Mouse (Mus musculus) CD8-positive naive resting alpha-beta T cell, adult 2 months (primary cell): ENCODE results near the gene Rxrg.
A peak's percentile ranks its signal among the peaks of the same experiment; 100 is the strongest.

Source experiments
- DNase-seq, 2 experiments: peaks; one replicate each; pipeline ENCODE4 v3.0.0; 2022; ENCODE audit warnings: low read depth in 2 of 2, low spot score in 2 of 2

Gene Rxrg

DNA sequence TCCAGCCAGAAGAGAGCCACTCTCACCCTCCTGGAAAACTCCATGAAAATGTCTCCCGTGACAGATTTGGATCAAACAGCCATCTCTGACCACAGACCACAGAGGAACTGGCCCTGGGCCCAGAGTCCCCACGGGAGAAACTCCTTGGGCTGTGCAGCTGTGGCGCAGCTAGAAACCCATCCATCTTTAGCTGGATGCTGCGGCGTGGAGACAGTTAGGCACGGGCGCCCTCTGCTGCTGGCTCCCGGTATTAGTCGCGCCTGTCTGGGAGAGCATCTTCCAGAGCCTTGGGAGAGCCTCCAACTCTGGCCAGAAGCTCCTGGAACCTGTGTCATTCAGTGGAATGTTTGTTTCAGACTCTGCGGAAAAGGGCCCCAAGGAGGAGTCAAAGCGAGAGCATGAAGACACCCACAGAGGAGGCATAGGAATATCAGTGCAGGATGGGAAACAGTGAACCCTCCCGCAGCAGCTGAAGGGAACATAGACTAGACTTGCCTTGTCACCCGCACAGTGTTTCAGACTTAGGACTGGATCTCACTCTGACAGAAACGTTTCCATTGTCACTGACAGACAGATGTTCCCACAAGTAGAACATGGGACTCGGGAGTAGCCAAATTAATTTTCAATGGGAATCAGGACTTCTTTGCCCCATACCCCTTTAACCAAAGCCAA, 46.8 kb downstream of the Rxrg start:
- no peak for DNase-seq

DNA sequence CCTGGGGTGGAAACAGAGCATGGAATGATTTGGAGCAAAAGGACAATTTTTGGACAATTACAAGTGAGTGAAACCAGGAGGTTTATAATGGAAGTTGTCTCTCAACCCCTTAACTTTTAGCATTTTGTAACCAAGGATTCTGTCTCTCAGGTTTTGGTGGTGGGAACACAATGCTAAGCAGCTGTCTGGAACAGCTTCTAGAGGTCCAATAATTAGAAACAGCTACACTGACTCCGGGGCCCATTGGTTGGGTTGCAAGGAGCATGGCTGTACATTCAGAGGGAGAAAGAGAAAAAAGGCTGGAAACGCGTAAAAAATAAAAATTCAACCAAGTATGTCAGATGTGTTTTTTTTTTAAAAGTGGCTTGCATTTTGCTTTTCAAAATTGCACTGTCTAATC, 50.5 kb downstream of the Rxrg start:
- no peak for DNase-seq

- no peak for DNase-seq
Observed at GRCm38 (mm10) chr1:167649122-167649633, 51.0 kb downstream of the Rxrg start.

DNA sequence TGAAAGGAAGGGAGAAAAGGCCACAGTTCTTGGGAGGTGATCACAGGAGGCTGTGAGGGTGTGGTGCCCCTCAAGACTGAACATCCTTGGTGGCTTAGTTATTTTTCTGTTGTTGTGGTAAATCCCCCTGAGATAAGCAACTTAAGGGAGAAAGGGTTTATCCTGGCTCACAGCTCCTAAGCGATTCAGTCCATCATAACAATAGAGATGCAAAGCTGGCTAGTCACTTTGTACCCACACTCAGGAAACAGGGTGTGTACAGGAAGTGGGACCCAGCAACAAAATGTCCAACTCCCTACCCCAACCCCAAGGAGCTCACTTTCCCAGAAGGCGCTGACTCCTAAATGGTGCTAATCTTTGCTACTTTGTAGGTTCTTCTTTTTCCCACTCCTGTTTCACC, 54.2 kb downstream of the Rxrg start:
- DNase-seq: no peak

DNA sequence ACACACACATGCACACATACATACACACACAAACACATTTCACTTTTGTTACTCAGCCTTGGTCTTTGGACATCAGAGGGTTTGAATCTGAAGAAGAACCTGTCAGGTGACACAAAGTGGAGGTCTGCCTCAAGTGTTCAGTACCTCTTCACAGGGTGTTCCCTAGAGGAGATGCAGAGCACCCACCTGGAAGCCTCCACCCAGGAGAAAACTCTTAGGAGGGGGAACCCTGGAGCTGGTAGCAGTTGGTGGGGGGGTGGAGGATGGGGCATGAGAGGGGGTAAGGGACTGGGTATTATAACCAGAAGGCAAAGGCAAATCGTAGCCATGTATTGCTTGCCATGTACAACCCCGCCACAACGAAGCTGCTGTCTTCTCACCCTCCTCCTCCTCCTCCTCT, 60.9 kb downstream of the Rxrg start:
- DNase-seq: no peak

GRCm38 (mm10) chr1:167660521-167661101, 62.4 kb downstream of the Rxrg start:
- DNase-seq: no peak

DNA sequence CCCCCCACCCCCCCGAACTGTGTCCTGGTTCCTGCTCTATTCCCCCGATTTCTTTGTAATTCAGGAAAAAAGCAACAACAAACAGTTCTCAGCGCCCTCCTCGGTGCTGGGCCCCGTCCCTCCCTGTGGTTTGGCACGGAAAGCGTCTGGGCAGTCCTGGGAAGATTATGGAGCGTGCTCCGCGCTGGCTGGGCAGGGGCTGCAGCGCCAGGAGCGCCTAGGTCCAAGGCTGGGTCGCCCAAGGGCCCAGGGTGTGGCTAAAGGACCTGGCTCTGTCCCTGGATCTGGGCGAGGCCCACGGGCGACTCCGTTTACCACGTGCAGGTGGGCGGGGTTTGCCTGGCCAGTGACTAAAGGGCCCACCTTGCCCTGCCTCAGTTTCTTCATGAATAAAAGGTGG, 62.9 kb downstream of the Rxrg start:
- DNase-seq: no peak

DNA sequence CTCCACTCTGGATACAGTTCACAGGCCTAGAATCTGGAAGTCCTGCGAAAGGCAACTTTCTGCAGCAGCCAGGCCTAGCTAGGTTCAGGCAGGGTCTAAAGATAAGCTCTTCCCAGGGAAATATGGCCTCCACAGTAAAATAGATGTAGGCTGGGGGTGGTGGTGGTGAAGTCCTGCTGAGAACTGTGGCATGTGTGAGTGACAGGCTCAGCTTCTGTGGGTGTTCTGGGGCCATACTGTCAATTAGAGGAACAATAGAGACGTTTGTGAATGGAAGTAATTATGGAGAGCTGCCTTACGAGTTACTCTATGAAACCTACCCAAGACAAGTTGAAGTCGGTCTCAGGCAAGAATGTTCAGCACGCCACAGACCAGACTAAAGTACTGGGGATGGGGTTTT, 65.0 kb downstream of the Rxrg start:
- no peak for DNase-seq

GRCm38 (mm10) chr1:167669796-167670195, 71.6 kb downstream of the Rxrg start:
- DNase-seq: peak in 1 of 2 experiments; percentile 25

- DNase-seq: no peak
Observed at GRCm38 (mm10) chr1:167672433-167672987, 74.3 kb downstream of the Rxrg start.

DNA sequence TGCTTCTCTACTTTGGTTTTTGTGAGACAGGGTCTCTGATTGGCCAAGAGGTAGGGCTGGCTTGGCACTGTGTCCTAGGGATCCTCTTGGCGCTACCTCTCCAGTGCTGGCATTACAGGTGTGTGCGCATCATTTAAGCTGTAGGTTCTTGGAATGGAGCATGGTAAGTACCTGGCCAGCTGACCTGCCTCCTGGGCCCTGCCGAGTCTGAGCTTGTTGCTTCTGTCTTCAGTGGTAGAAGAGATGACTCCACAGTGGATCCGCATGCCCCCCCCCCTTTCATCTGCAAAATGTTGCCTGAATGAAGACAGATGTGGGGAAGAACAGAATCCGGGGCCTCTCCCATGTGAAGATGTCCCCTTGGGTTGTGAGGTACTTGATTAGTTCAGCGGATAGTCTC, 80.9 kb downstream of the Rxrg start:
- DNase-seq: no peak

- DNase-seq: no peak
Observed at GRCm38 (mm10) chr1:167688001-167688346, 89.8 kb downstream of the Rxrg start.

GRCm38 (mm10) chr1:167688347-167689231, 90.4 kb downstream of the Rxrg start:
- no peak for DNase-seq

- DNase-seq: no peak
Observed at GRCm38 (mm10) chr1:167689232-167689261, 90.9 kb downstream of the Rxrg start, which contains the start of gene Lmx1a. Gene Lmx1a (plus strand): TSS chr1:167689237.
